Mouse (Mus musculus): ENCODE data around the gene Adamts17.

GRCm38 (mm10) chr7:67009841-67010240, 170.3 kb downstream of the Adamts17 start:
- TF ChIP-seq CTCF (IDR thresholded peaks at IDR 0.05; ENCODE audit: low read depth, low read length) (no peak), GATA1 (IDR thresholded peaks at IDR 0.05; ENCODE audit: borderline replicate concordance, low read length) (no peak), TAL1 (conservative IDR thresholded peaks at IDR 0.05; ENCODE audit: low read depth, low read length) (no peak), POLR2AphosphoS5 (IDR thresholded peaks at IDR 0.05; ENCODE audit: insufficient replicate concordance, low read depth, low read length) (no peak)
